Comparison of ENCODE assay signal across 14 mouse cellular contexts in genomic region chr19:34758754-34759153, GRCm38 (mm10). TPM values are rescaled to one million over a fixed set of nuclear protein-coding genes. Genes with fewer than 3 reads are reported as not detected.
DNase-seq lines count a peak whose midpoint lies in the region; ATAC-seq lines count a peak whose summit lies in the region.
"Had no signal": no experiment of that assay in that cellular context is flagged by ENCODE, and none has a peak within 500 bp of the region (broad histone marks: within the 10 kb centered on the region; RNA-seq: fewer than 3 reads in every experiment).

No protein-coding gene starts in this region.

- no peak overlapping the region for H3K27ac ChIP-seq in kidney, embryonic 14.5 days (ENCODE audit: low read depth, low read length)
- H3K27ac ChIP-seq in heart, embryonic 16.5 days (ENCODE audit: low read length): peak overlapping the region; percentile 66
- no peak overlapping the region; the same call in 1 of the 2 replicates for H3K27ac ChIP-seq in liver, embryonic 13.5 days
- no peak overlapping the region for H3K27ac ChIP-seq in forebrain, embryonic 12.5 days
- H3K27ac ChIP-seq: midbrain, embryonic 12.5 days had no signal

- DNase-seq in kidney, adult 11 months: peak; percentile 86
- DNase-seq in kidney, adult 9 months: peak; percentile 95
- DNase-seq in liver, embryonic 13.5 days: no peak
- DNase-seq in retina, postnatal 1 day: no peak
- DNase-seq: adrenal gland, postnatal 14 days; cerebellum, postnatal 25 days; layer of hippocampus, adult 9-11 months; lung, postnatal 14 days had no signal

- H3K9me3 ChIP-seq in kidney, embryonic 14.5 days (ENCODE audit: control insufficient read depth, low read length): no peaks in the 10 kb centered on the region
- H3K9me3 ChIP-seq in heart, embryonic 16.5 days (replicated peaks; ENCODE audit: control insufficient read depth, low read length): peaks cover 5% of the 10 kb centered on the region; the same call in 1 of the 2 replicates
- H3K9me3 ChIP-seq in liver, embryonic 13.5 days (replicated peaks): no peaks in the 10 kb centered on the region
- no peaks in the 10 kb centered on the region for H3K9me3 ChIP-seq in forebrain, embryonic 12.5 days
- H3K9me3 ChIP-seq: G1E; midbrain, embryonic 12.5 days had no signal

- no peak overlapping the region for H3K4me3 ChIP-seq in kidney, embryonic 14.5 days (ENCODE audit: low read length)
- H3K4me3 ChIP-seq in heart, embryonic 16.5 days (ENCODE audit: low read length): no peak overlapping the region
- no peak overlapping the region for H3K4me3 ChIP-seq in liver, embryonic 13.5 days (replicated peaks)
- no peak overlapping the region for H3K4me3 ChIP-seq in forebrain, embryonic 12.5 days (replicated peaks)
- H3K4me3 ChIP-seq: midbrain, embryonic 12.5 days had no signal

- 95% methylated on average over 1 of the region's 1 CpGs for WGBS in kidney, embryonic 14.5 days
- 21% methylated on average over 1 of the region's 1 CpGs for WGBS in heart, embryonic 16.5 days
- 48% methylated on average over 1 of the region's 1 CpGs for WGBS in liver, embryonic 13.5 days (ENCODE audit: insufficient replicate concordance)
- WGBS in forebrain, embryonic 12.5 days: 89% methylated on average over 1 of the region's 1 CpGs

- no peak overlapping the region for H3K9ac ChIP-seq in kidney, embryonic 14.5 days (ENCODE audit: low read depth, low read length)
- no peak overlapping the region for H3K9ac ChIP-seq in heart, embryonic 16.5 days (ENCODE audit: low read length)
- H3K9ac ChIP-seq in liver, embryonic 13.5 days: no peak overlapping the region
- no peak overlapping the region for H3K9ac ChIP-seq in forebrain, embryonic 12.5 days
- H3K9ac ChIP-seq: midbrain, embryonic 12.5 days had no signal

- no peak overlapping the region for H3K4me2 ChIP-seq in kidney, embryonic 14.5 days (replicated peaks; ENCODE audit: low read depth, low read length)
- no peak overlapping the region for H3K4me2 ChIP-seq in heart, embryonic 16.5 days (ENCODE audit: low read depth, low read length)
- no peak overlapping the region for H3K4me2 ChIP-seq in liver, embryonic 13.5 days
- no peak overlapping the region for H3K4me2 ChIP-seq in forebrain, embryonic 12.5 days
- H3K4me2 ChIP-seq: midbrain, embryonic 12.5 days had no signal

- no peaks in the 10 kb centered on the region for H3K27me3 ChIP-seq in kidney, embryonic 14.5 days (ENCODE audit: control insufficient read depth, insufficient read depth, low read length)
- no peaks in the 10 kb centered on the region for H3K27me3 ChIP-seq in heart, embryonic 16.5 days (ENCODE audit: control insufficient read depth, insufficient read depth, low read length)
- no peaks in the 10 kb centered on the region for H3K27me3 ChIP-seq in liver, embryonic 13.5 days
- H3K27me3 ChIP-seq in forebrain, embryonic 12.5 days: no peaks in the 10 kb centered on the region
- H3K27me3 ChIP-seq: midbrain, embryonic 12.5 days had no signal

- no peaks in the 10 kb centered on the region for H3K36me3 ChIP-seq in kidney, embryonic 14.5 days (ENCODE audit: control insufficient read depth, insufficient read depth, low read length)
- no peaks in the 10 kb centered on the region for H3K36me3 ChIP-seq in heart, embryonic 16.5 days (ENCODE audit: control insufficient read depth, insufficient read depth)
- H3K36me3 ChIP-seq in liver, embryonic 13.5 days: no peaks in the 10 kb centered on the region
- no peaks in the 10 kb centered on the region for H3K36me3 ChIP-seq in forebrain, embryonic 12.5 days (replicated peaks)
- H3K36me3 ChIP-seq: G1E; midbrain, embryonic 12.5 days had no signal

- no peaks in the 10 kb centered on the region for H3K4me1 ChIP-seq in kidney, embryonic 14.5 days (ENCODE audit: control insufficient read depth, insufficient read depth, low read length)
- peaks cover 15% of the 10 kb centered on the region for H3K4me1 ChIP-seq in heart, embryonic 16.5 days (ENCODE audit: control insufficient read depth, insufficient read depth, low read length)
- H3K4me1 ChIP-seq in liver, embryonic 13.5 days (replicated peaks): peaks cover 2% of the 10 kb centered on the region; the same call in 1 of the 2 replicates
- H3K4me1 ChIP-seq in forebrain, embryonic 12.5 days: no peaks in the 10 kb centered on the region
- H3K4me1 ChIP-seq: midbrain, embryonic 12.5 days had no signal

- no peak for ATAC-seq in kidney, embryonic 14.5 days (ENCODE audit: low FRiP score, low TSS enrichment)
- peak; percentile 83; the same call in 1 of the 2 replicates for ATAC-seq in heart, embryonic 16.5 days (replicated peaks; ENCODE audit: extremely low read depth, insufficient read depth, low FRiP score)
- peak; percentile 45; the same call in 1 of the 2 replicates for ATAC-seq in liver, embryonic 13.5 days (ENCODE audit: low read depth)
- ATAC-seq in megakaryocyte, adult 5-6 weeks (ENCODE audit: poor library complexity, severe bottlenecking): no peak
- ATAC-seq in forebrain, embryonic 12.5 days (ENCODE audit: low FRiP score): no peak

RNA-seq across cellular contexts. Expression of gene Slc16a12, which starts 11.7 kb away (rescaled TPM):
- polyA plus RNA-seq in kidney, embryonic 14.5 days (2014; fragmentation: Nextera tagmentation; extraction: Ambion mirVana): 2.7 and 7.4 TPM in 2 replicates
- 8.9 and 10.6 TPM in 2 replicates for polyA plus RNA-seq in heart, embryonic 16.5 days (2015; fragmentation: Nextera tagmentation; extraction: Ambion mirVana)
- polyA plus RNA-seq in liver, embryonic 13.5 days (2015; fragmentation: Nextera tagmentation; extraction: Ambion mirVana): 8.1 and 10.5 TPM in 2 replicates
- not detected in 2 replicates for total RNA-seq in megakaryocyte, adult 5-6 weeks (2015)
- total RNA-seq in megakaryocyte, adult 5-6 weeks (2017): not detected in 2 replicates
- polyA plus RNA-seq in forebrain, embryonic 12.5 days (2016; fragmentation: Nextera tagmentation; extraction: Ambion mirVana): 1.0 and 1.3 TPM in 2 replicates
- polyA plus RNA-seq: G1E had no signal

Comparison
In these comparisons a context has a peak if more than half of its experiments do, and no peak if none do; other contexts are left out.
1. DNase-seq: peak in kidney, adult 11 months (single experiment) and kidney, adult 9 months (single experiment); none in liver, embryonic 13.5 days (single experiment) and retina, postnatal 1 day (single experiment).
2. ATAC-seq: peak in heart, embryonic 16.5 days (single experiment) and liver, embryonic 13.5 days (single experiment); none in kidney, embryonic 14.5 days (single experiment), megakaryocyte, adult 5-6 weeks (single experiment) and forebrain, embryonic 12.5 days (single experiment).